Mouse (Mus musculus) brain, embryonic 14.5 days (tissue): ENCODE measurements at regions not wholly inside any gene's neighbourhood (a gene's known extent, or its start where the extent isn't known, plus 50 kb on each side); places are given as distances from the start of the nearest gene placed in this dataset.

Experiments
- CTCF ChIP-seq: fragments of 200-500 bp; IDR thresholded peaks from 2 replicates; pipeline ENCODE4 v1.5.1; 2012; ENCODE audit warnings: inconsistent platforms, mild to moderate bottlenecking, moderate library complexity, borderline replicate concordance; ENCODE audit not compliant: insufficient read depth, insufficient read length; ENCODE audit errors: extremely low read depth
- POLR2A ChIP-seq: fragments of 200-500 bp; IDR thresholded peaks from 2 replicates; pipeline ENCODE4 v1.6.1; 2012; ENCODE audit warnings: mild to moderate bottlenecking, inconsistent platforms, borderline replicate concordance; ENCODE audit not compliant: poor library complexity, insufficient read depth, insufficient read length, severe bottlenecking; ENCODE audit errors: extremely low read depth

DNA sequence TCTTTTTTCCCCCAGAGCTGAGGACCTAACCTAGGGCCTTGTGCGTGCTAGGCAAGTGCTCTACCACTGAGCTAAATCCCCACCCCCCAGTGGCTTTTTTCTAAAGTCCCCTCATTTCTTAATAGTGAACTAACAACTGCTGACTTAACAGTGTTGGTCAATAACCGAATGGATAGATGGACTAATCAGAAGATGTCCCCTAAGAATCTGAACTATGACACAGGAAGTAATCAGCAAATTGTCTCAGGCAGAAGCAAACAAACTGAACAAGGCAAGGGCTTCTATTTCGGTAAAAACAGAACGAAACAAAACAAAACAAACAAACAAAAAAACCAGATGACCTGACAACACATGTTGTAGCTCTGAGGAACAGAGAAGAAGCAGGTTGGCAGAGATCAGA lies 62.2 kb upstream of the Fam3c start:
- TF ChIP-seq CTCF (no peak), POLR2A (no peak)
